Mouse (Mus musculus) heart, embryonic 16.5 days (tissue): ENCODE data around the gene Sema7a. TPM values are rescaled to one million over a fixed set of nuclear protein-coding genes. Genes with fewer than 3 reads are reported as not detected.

ENCODE experiments used
- ATAC-seq: fragments of 200-750 bp; cut with Nextera tagmentation; replicated peaks from 2 replicates; pipeline ENCODE4 v1.8.0; 2017; ENCODE audit warnings: moderate number of reproducible peaks; ENCODE audit not compliant: insufficient read depth, low FRiP score; ENCODE audit errors: extremely low read depth
- H3K27ac ChIP-seq: fragments of 300-500 bp; sonication (generic); 2 replicates; pipeline ENCODE4 v1.5.1; 2014; ENCODE audit warnings: mild to moderate bottlenecking, low read length, control low read depth, moderate library complexity
- H3K27me3 ChIP-seq: fragments of 300-500 bp; sonication (generic); 2 replicates; pipeline ENCODE4 v1.6.1; 2014; ENCODE audit warnings: low read length, mixed read lengths; ENCODE audit not compliant: control insufficient read depth, insufficient read depth
- H3K36me3 ChIP-seq: fragments of 300-500 bp; sonication (generic); 2 replicates; pipeline ENCODE4 v1.6.1; 2014; ENCODE audit not compliant: control insufficient read depth, insufficient read depth
- H3K4me1 ChIP-seq: fragments of 300-500 bp; sonication (generic); 2 replicates; pipeline ENCODE4 v1.6.1; 2014; ENCODE audit warnings: low read length, mixed read lengths; ENCODE audit not compliant: control insufficient read depth, insufficient read depth
- H3K4me2 ChIP-seq: fragments of 300-500 bp; sonication (generic); 2 replicates; pipeline ENCODE4 v1.6.1; 2014; ENCODE audit warnings: low read depth, mild to moderate bottlenecking, control low read depth, low read length
- H3K4me3 ChIP-seq: fragments of 300-500 bp; sonication (generic); 2 replicates; pipeline ENCODE4 v1.5.1; 2014; ENCODE audit warnings: mild to moderate bottlenecking, control low read depth, low read length
- H3K9ac ChIP-seq: fragments of 300-500 bp; sonication (generic); 2 replicates; pipeline ENCODE4 v1.6.1; 2014; ENCODE audit warnings: low read length, control low read depth
- H3K9me3 ChIP-seq: fragments of 300-500 bp; sonication (generic); replicated peaks from 2 replicates; pipeline ENCODE4 v1.6.1; 2016; ENCODE audit warnings: low read length; ENCODE audit not compliant: control insufficient read depth
- WGBS: fragments of 180-500 bp; shearing (Covaris S2); extraction: QIAGEN DNeasy Blood & Tissue Kit; methylation state at CpG from one replicate; pipeline ENCODE4 v1.1.7; 2014; 5-methylcytosine and 5-hydroxymethylcytosine counted together
- polyA plus RNA-seq: library from polyadenylated mRNA; unstranded; fragments of >200 nt; fragmentation: Nextera tagmentation; extraction: Ambion mirVana; gene quantifications from 2 replicates; pipeline ENCODE4 v1.2.1, GENCODE M21; 2015

Sema7a gene
- polyA plus RNA-seq, 1 experiment from 2014 or later = 0.60 TPM

DNA sequence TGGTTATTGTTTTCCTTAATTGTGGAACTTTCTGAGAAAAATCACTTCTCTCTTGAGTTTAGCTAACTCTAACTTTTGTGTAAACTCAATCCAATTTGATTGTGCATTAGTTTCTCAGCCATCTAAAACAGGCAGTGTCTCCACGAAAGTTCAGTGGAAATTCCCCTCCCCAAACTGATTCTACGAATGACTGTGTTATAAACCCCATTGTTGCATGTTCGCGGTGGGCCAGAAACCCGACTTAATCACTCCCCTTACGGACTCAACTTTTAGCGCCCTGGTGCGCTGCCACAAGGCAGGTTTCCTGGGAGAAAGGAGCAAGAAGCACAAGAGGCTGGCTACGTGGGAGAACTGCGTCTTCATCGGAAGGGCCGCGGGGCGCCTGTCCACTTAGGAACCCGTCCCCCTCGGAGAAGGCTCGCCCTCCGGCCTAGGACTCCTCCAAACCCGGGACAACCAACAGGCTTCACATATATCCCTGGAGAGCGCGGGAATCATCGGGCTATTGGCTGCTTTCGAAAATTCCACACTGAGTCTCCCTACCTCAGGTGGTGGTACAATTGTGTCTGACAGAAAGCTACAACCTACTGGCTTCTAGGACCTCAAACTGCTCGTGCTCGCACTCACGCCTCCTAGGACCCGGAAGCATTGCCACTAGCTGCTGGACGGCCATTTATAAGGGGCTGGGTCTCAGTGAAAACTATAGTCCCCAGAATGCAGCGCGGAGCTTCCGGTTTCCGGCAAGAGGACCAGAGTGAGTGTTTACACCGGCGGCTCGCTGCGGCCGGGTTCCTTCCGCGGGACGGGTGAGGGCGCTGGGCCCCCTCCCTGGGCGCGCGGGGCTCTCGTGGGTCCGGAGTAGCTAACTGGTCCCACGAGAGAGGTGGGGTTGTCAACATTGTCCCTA, 29.4 kb upstream of the Sema7a start, which contains the start of gene Ubl7:
Ubl7 (plus strand) TSS at position 726 of the 907 bp plus-strand sequence.
- H3K4me3 ChIP-seq = peak within 1 kb of the TSS; percentile 86
- no peaks in the 10 kb centered on the region for H3K27me3 ChIP-seq
- H3K9ac ChIP-seq = peak within 1 kb of the TSS; percentile 84
- peaks cover 4% of the 10 kb centered on the region for H3K36me3 ChIP-seq
- ATAC-seq = peak; percentile 97
- H3K9me3 ChIP-seq = no peaks in the 10 kb centered on the region
- H3K27ac ChIP-seq = peak within 1 kb of the TSS; percentile 69
- H3K4me2 ChIP-seq = peak within 1 kb of the TSS; percentile 68
- WGBS = 1% methylated on average over 47 of the region's 47 CpGs
- H3K4me1 ChIP-seq = peaks cover 7% of the 10 kb centered on the region

DNA sequence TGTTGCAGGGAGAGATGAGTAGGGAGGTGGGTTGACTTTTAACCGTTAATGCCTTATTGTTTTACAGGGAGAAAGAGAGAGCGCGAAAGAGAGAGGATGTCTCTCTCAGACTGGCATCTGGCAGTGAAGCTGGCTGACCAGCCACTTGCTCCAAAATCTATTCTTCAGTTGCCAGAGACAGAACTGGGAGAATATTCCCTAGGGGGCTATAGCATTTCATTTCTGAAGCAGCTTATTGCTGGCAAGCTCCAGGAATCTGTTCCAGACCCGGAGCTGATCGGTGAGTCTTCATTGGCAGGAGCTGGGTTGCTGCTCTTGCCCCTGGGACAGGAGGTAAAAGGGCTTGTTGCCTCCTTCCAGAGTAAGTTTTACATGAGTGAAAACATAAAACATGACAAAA, 27.3 kb upstream of the Sema7a start:
- Histone ChIP-seq H3K4me2 (no peak overlapping the region), H3K4me1 (peaks cover 7% of the 10 kb centered on the region), H3K4me3 (no peak overlapping the region), H3K9ac (no peak overlapping the region), H3K27me3 (no peaks in the 10 kb centered on the region), H3K36me3 (peaks cover 9% of the 10 kb centered on the region), H3K9me3 (no peaks in the 10 kb centered on the region), H3K27ac (no peak overlapping the region)
- 91% methylated on average over 5 of the region's 5 CpGs for WGBS
- no peak for ATAC-seq

DNA sequence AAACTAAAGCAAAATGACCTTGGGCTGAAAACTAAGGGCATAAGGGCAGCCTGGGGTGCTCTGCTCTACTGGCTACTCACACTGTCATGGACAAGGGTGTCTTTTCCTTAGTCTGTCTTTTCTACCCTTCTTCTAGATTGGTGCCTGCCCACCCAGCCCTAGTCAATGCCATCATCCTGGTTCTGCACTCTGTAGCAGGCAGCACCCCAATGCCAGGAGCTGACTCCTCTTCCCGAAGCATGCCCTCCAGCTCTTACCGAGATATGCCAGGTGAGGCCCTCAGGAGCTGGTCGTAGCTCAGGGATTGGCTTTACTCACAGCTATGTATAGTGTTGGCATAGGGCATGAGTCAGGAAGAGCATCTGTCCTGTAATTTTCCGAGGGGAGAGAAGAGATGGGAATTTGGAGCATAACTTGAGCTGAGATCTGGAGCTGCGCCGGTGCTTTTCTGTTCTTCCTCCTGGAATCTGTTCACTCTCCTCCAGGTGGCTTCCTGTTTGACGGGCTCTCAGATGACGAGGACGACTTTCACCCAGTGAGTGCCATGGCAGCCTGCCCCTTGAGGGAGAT, 18.3 kb upstream of the Sema7a start:
- H3K9ac ChIP-seq = no peak overlapping the region
- H3K4me1 ChIP-seq = no peaks in the 10 kb centered on the region
- H3K27ac ChIP-seq = no peak overlapping the region
- no peaks in the 10 kb centered on the region for H3K9me3 ChIP-seq
- no peak for ATAC-seq
- H3K27me3 ChIP-seq = no peaks in the 10 kb centered on the region
- 89% methylated on average over 9 of the region's 9 CpGs for WGBS
- H3K4me2 ChIP-seq = no peak overlapping the region
- H3K36me3 ChIP-seq = peaks cover 59% of the 10 kb centered on the region
- no peak overlapping the region for H3K4me3 ChIP-seq

DNA sequence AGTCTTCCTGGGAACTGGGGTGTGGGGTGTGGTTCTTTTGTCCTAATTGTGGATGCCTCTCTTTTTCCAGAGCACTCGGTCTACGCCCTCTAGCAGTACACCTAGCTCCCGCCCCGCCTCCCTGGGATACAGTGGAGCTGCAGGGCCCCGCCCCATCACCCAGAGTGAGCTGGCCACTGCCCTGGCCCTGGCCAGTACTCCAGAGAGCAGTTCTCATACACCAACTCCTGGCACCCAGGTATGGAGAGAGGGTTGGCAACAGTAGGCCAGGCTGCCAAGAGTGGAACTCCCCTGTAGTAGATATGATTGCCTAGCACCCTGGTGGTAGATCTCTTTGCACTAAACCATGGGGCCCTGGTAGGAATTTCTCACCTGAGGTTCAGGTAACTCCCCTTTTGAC, 17.5 kb upstream of the Sema7a start:
- H3K4me1 ChIP-seq = no peaks in the 10 kb centered on the region
- H3K9me3 ChIP-seq = no peaks in the 10 kb centered on the region
- no peak overlapping the region for H3K4me2 ChIP-seq
- no peak overlapping the region for H3K27ac ChIP-seq
- no peak overlapping the region for H3K9ac ChIP-seq
- no peak for ATAC-seq
- no peaks in the 10 kb centered on the region for H3K27me3 ChIP-seq
- peaks cover 60% of the 10 kb centered on the region for H3K36me3 ChIP-seq
- H3K4me3 ChIP-seq = no peak overlapping the region
- WGBS = 97% methylated on average over 5 of the region's 5 CpGs

DNA sequence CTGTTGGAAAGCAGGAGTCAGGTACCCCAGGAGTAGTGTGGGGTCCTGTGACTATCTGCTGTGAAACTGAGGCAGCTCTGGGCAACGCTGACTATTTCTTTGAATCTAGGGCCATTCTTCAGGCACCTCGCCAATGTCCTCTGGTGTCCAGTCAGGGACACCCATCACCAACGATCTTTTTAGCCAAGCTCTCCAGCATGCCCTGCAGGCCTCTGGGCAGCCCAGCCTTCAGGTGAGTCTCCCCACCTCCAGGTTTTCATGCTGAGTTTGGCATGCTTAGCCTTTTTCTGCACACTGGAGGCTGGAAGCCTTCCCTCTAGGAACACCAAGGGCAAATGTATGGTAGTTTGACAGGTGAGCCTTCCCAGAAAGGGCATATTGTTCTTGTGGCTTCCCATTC, 16.9 kb upstream of the Sema7a start:
- H3K9me3 ChIP-seq = no peaks in the 10 kb centered on the region
- no peak for ATAC-seq
- no peaks in the 10 kb centered on the region for H3K27me3 ChIP-seq
- no peak overlapping the region for H3K4me3 ChIP-seq
- H3K4me2 ChIP-seq = no peak overlapping the region
- no peak overlapping the region for H3K9ac ChIP-seq
- no peaks in the 10 kb centered on the region for H3K4me1 ChIP-seq
- H3K36me3 ChIP-seq = peaks cover 60% of the 10 kb centered on the region
- no peak overlapping the region for H3K27ac ChIP-seq
- WGBS = 94% methylated on average over 3 of the region's 3 CpGs

DNA sequence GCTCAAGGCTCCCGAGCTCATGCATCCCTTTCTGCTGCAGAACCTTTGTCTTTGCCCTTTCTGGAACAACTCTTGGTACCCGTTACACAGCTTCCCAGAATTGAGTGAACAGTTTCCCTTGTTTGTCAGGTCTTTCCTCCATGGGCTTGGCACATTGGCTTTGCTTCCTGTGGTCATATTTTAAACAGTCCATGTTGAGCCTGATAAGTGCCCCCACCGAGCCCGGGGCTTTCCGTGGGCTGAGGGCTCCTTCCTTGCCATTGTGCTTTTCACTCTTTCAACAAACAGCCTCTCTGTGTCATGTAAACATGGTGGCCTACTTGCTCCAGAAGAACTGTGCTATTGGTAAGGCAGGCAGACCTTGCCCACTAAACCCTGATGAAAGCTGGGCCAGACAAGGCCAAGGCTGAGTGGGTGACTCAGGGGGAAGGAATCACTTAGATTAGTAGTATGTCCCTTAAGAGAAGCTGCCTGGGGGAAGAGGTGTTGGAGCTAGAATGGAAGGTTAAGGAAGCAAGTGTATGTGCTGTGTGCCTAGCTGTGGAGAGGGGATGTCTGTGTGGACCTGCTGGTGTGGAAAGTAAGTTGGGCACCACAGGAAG, 8.6 kb upstream of the Sema7a start:
- H3K4me3 ChIP-seq = no peak overlapping the region
- H3K36me3 ChIP-seq = peaks cover 22% of the 10 kb centered on the region
- no peak for ATAC-seq
- WGBS = 75% methylated on average over 5 of the region's 5 CpGs
- no peaks in the 10 kb centered on the region for H3K27me3 ChIP-seq
- H3K27ac ChIP-seq = no peak overlapping the region
- H3K4me2 ChIP-seq = no peak overlapping the region
- H3K4me1 ChIP-seq = 0 out of 2 replicates have a peak, but pooled peaks cover 2% of the 10 kb centered on the region
- no peaks in the 10 kb centered on the region for H3K9me3 ChIP-seq
- H3K9ac ChIP-seq = no peak overlapping the region

DNA sequence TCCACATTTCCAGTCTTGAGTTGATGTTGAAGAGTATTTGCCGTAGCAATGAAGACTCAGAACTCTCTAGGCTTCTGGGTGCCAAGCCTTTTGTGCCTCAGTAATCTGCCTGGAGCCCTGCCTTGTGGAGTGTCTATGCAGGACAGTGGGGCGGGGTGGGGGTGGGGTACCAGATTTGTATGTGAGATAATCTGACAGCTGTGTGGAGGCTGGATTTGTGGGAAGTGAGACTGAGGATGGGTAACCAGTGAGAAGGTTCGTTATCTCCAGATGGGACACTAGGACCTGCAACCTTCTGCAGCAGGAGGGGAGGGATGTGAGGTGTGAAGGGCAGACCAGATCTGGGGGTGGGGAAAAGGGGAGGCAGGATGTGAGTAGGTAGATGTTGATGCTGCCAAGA, 7.7 kb upstream of the Sema7a start:
- ATAC-seq = no peak
- H3K9ac ChIP-seq = no peak overlapping the region
- H3K4me1 ChIP-seq = 0 out of 2 replicates have a peak, but pooled peaks cover 2% of the 10 kb centered on the region
- H3K36me3 ChIP-seq = peaks cover 22% of the 10 kb centered on the region
- no peak overlapping the region for H3K27ac ChIP-seq
- no peak overlapping the region for H3K4me2 ChIP-seq
- H3K9me3 ChIP-seq = no peaks in the 10 kb centered on the region
- WGBS = 59% methylated on average over 3 of the region's 3 CpGs
- no peaks in the 10 kb centered on the region for H3K27me3 ChIP-seq
- no peak overlapping the region for H3K4me3 ChIP-seq

DNA sequence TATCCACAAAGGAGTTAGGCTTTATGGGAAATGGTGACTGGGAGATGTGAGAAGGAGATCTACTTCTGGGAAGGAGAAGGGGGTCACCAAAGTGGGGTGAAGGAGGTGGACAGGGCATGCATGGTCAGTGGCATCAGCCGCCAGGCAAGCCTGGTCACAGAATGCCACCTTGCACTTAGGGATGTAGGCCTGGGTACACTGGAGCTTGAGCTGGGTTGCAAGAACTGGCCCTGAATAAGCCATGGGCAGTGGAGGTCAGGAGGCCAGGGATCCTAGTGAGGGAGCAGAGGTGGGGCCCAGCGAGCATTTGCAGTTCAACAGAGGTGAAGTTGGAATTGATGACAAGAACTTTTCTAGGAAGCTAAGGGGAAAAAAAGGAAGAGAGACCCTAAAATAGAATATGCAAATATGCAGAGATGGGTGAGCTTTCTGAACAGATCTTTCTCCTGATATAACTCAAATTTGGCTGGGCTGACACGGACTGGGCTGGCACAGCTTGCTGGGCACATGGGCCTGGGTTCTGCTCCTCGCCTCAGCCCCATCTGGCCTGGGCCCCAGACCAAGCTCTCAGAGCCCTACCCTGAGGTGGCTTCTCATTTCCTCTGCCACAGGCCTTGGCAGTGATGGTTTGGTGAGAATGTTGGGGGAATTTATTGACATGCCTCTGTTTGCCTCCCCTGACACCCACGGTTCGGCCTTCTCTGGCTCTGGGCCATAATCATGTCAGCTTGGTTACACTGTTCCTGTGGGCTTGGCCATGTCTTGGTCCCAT, 6.9 kb upstream of the Sema7a start:
- 0 out of 2 replicates have a peak, but pooled peaks cover 2% of the 10 kb centered on the region for H3K4me1 ChIP-seq
- H3K36me3 ChIP-seq = peaks cover 14% of the 10 kb centered on the region
- H3K4me3 ChIP-seq = no peak overlapping the region
- no peak for ATAC-seq
- H3K27ac ChIP-seq = no peak overlapping the region
- WGBS = 64% methylated on average over 6 of the region's 6 CpGs
- H3K9ac ChIP-seq = no peak overlapping the region
- no peak overlapping the region for H3K4me2 ChIP-seq
- no peaks in the 10 kb centered on the region for H3K27me3 ChIP-seq
- H3K9me3 ChIP-seq = no peaks in the 10 kb centered on the region
